Comparison of ENCODE assay signal across 10 mouse cellular contexts in genomic region chr8:121218486-121218885, GRCm38 (mm10).
A peak's percentile ranks its signal among the peaks of the same experiment; 100 is the strongest.
DNase-seq lines count a peak whose midpoint lies in the region; ATAC-seq and TF ChIP-seq lines count a peak whose summit lies in the region.
"Had no signal": no experiment of that assay in that cellular context is flagged by ENCODE, and none has a peak within 500 bp of the region (broad histone marks: within the 10 kb centered on the region; RNA-seq: fewer than 3 reads in every experiment).

No protein-coding gene starts in this region.

- no peak for ATAC-seq in liver, embryonic 14.5 days (ENCODE audit: insufficient read depth)
- no peak for ATAC-seq in activated CD4-positive, CD25-positive, alpha-beta regulatory T cell, adult 4 months

- no peak for TF ChIP-seq EP300 in liver, embryonic 14.5 days (IDR thresholded peaks at IDR 0.05; ENCODE audit: low read depth)

- H3K9me3 ChIP-seq in ES-E14 (ENCODE audit: control insufficient read depth, insufficient read depth, low read depth, low read length): no peaks in the 10 kb centered on the region
- no peaks in the 10 kb centered on the region for H3K9me3 ChIP-seq in liver, embryonic 14.5 days (ENCODE audit: control insufficient read depth, low read length)
- H3K9me3 ChIP-seq: midbrain, embryonic 12.5 days had no signal

- WGBS in liver, embryonic 14.5 days (ENCODE audit: insufficient replicate concordance): 68% methylated on average over 3 of the region's 3 CpGs

- H3K4me3 ChIP-seq in ES-E14 (ENCODE audit: insufficient read depth in 1 of 2, low read depth in 1 of 2, low read length in 2 of 2, poor library complexity in 1 of 2, severe bottlenecking in 1 of 2): no peak overlapping the region
- no peak overlapping the region for H3K4me3 ChIP-seq in liver, embryonic 14.5 days (ENCODE audit: insufficient read depth in 1 of 2, low read depth in 2 of 2, low read length in 2 of 2)
- H3K4me3 ChIP-seq: hindbrain, embryonic 12.5 days; midbrain, embryonic 12.5 days had no signal

- peak; percentile 71 for TF ChIP-seq CTCF in liver, embryonic 14.5 days (IDR thresholded peaks at IDR 0.05; ENCODE audit: low read depth)

- no peaks in the 10 kb centered on the region for H3K27me3 ChIP-seq in liver, embryonic 14.5 days (ENCODE audit: control insufficient read depth, insufficient read depth, low read length)

- DNase-seq in kidney, adult 18-20 months: peak; percentile 27
- DNase-seq in kidney, adult 9 months: no peak
- DNase-seq in A20 (ENCODE audit: low read depth, low spot score) (peak; percentile 61), ES-E14 (ENCODE audit: low read depth, low spot score) (peak; percentile 47)
- no peak for DNase-seq in liver, embryonic 14.5 days (ENCODE audit: low read depth in 3 of 3, low spot score in 3 of 3)
- no peak for DNase-seq in gastrocnemius, postnatal 10 days
- no peak for DNase-seq in left cerebral cortex, adult 11 months (ENCODE audit: low spot score)

- no peak overlapping the region for H3K27ac ChIP-seq in ES-E14 (ENCODE audit: insufficient read depth, low read depth, low read length, poor library complexity, severe bottlenecking)
- no peak overlapping the region for H3K27ac ChIP-seq in liver, embryonic 14.5 days
- H3K27ac ChIP-seq: hindbrain, embryonic 12.5 days; midbrain, embryonic 12.5 days had no signal

- no peaks in the 10 kb centered on the region for H3K36me3 ChIP-seq in ES-E14 (ENCODE audit: control insufficient read depth, insufficient read depth, low read length, poor library complexity, severe bottlenecking)
- H3K36me3 ChIP-seq in liver, embryonic 14.5 days (replicated peaks; ENCODE audit: control insufficient read depth, insufficient read depth, low read depth): no peaks in the 10 kb centered on the region
- H3K36me3 ChIP-seq: hindbrain, embryonic 12.5 days; midbrain, embryonic 12.5 days had no signal

- no peak overlapping the region for H3K9ac ChIP-seq in ES-E14 (ENCODE audit: insufficient read depth, low read depth, low read length, poor library complexity, severe bottlenecking)
- no peak overlapping the region for H3K9ac ChIP-seq in liver, embryonic 14.5 days (replicated peaks)
- H3K9ac ChIP-seq: hindbrain, embryonic 12.5 days; midbrain, embryonic 12.5 days had no signal

- 0 out of 4 replicates have a peak, but pooled peaks cover 0 to 2% of the 10 kb centered on the region in 2 experiments for H3K4me1 ChIP-seq in ES-E14 (ENCODE audit: control insufficient read depth in 2 of 2, insufficient read depth in 2 of 2, low read length in 2 of 2, poor library complexity in 1 of 2)
- H3K4me1 ChIP-seq in liver, embryonic 14.5 days (replicated peaks; ENCODE audit: control insufficient read depth in 2 of 2, insufficient read depth in 2 of 2, low read length in 1 of 2): no peaks in the 10 kb centered on the region

- in situ Hi-C loops in ES-E14 (cut with MboI; ENCODE audit: low sequenced_read_pairs in 2 of 2, unreplicated experiment in 2 of 2): loop anchor here in 1 of 2 experiments (10.0 kb wide), 1 partner anchor 104 kb away; the partner anchor contains the start of gene Foxc2

- no peak overlapping the region for H3K4me2 ChIP-seq in liver, embryonic 14.5 days (ENCODE audit: low read depth)
- H3K4me2 ChIP-seq: hindbrain, embryonic 12.5 days; midbrain, embryonic 12.5 days had no signal

TF ChIP-seq in ES-E14, 5 proteins besides CTCF, POLR2A, EP300 and RAD21:
- TF ChIP-seq ZNF384 (IDR thresholded peaks at IDR 0.05; ENCODE audit: low read depth, low read length) (no peak), MAFK (IDR thresholded peaks at IDR 0.05; ENCODE audit: insufficient read depth, low read depth, low read length) (no peak), ZC3H11A (IDR thresholded peaks at IDR 0.05; ENCODE audit: borderline replicate concordance, low read depth, low read length) (no peak), HCFC1 (IDR thresholded peaks at IDR 0.05; ENCODE audit: borderline replicate concordance, insufficient read depth, low read length) (no peak), CHD2 (IDR thresholded peaks at IDR 0.05; ENCODE audit: low read depth, low read length) (no peak)

Comparison
In these comparisons a context has a peak if more than half of its experiments do, and no peak if none do; other contexts are left out.
1. DNase-seq: peak in kidney, adult 18-20 months (single experiment), A20 (single experiment) and ES-E14 (single experiment); none in kidney, adult 9 months (single experiment), liver, embryonic 14.5 days (0 of 3), gastrocnemius, postnatal 10 days (single experiment) and left cerebral cortex, adult 11 months (single experiment).